Mouse (Mus musculus): ENCODE data around the gene Arhgef3. TPM values are rescaled to one million over a fixed set of nuclear protein-coding genes. Genes with fewer than 3 reads are reported as not detected.
"Not testable (repeated sequence)": the region's sequence is repeated elsewhere in the genome, so short reads cannot be mapped to it uniquely, and the experiment has no call there.

The Arhgef3 gene
- polyA plus RNA-seq, 1 experiment from 2014 or later = 13.6 TPM

GRCm38 (mm10) chr14:27199119-27199518 lies 84.4 kb downstream of the Arhgef3 start:
- 77% methylated on average over 3 of the region's 3 CpGs for WGBS
- Histone ChIP-seq H3K4me3 (replicated peaks) (no peak overlapping the region), H3K9me3 (replicated peaks) (no peaks in the 10 kb centered on the region), H3K4me2 (no peak overlapping the region), H3K4me1 (no peaks in the 10 kb centered on the region), H3K36me3 (no peaks in the 10 kb centered on the region), H3K27me3 (replicated peaks) (no peaks in the 10 kb centered on the region), H3K27ac (replicated peaks) (no peak overlapping the region), H3K9ac (replicated peaks) (no peak overlapping the region)
- no peak for ATAC-seq (ENCODE audit: low FRiP score)

GRCm38 (mm10) chr14:27199870-27200269 lies 85.2 kb downstream of the Arhgef3 start:
- Histone ChIP-seq H3K27ac (replicated peaks) (no peak overlapping the region), H3K9ac (replicated peaks) (no peak overlapping the region), H3K4me3 (replicated peaks) (no peak overlapping the region), H3K4me2 (no peak overlapping the region), H3K36me3 (no peaks in the 10 kb centered on the region), H3K4me1 (no peaks in the 10 kb centered on the region), H3K27me3 (replicated peaks) (no peaks in the 10 kb centered on the region), H3K9me3 (replicated peaks) (no peaks in the 10 kb centered on the region)
- WGBS = 91% methylated on average over 11 of the region's 11 CpGs
- ATAC-seq (ENCODE audit: low FRiP score) = no peak

GRCm38 (mm10) chr14:27200743-27201576 lies 86.3 kb downstream of the Arhgef3 start:
- no peaks in the 10 kb centered on the region for H3K36me3 ChIP-seq
- no peak overlapping the region for H3K4me3 ChIP-seq (replicated peaks)
- H3K4me2 ChIP-seq = no peak overlapping the region
- no peak overlapping the region for H3K9ac ChIP-seq (replicated peaks)
- peak; percentile 84 for ATAC-seq (ENCODE audit: low FRiP score)
- H3K27me3 ChIP-seq (replicated peaks) = no peaks in the 10 kb centered on the region
- H3K9me3 ChIP-seq (replicated peaks) = no peaks in the 10 kb centered on the region
- no peak overlapping the region for H3K27ac ChIP-seq (replicated peaks)
- 33% methylated on average over 12 of the region's 12 CpGs for WGBS
- no peaks in the 10 kb centered on the region for H3K4me1 ChIP-seq

GRCm38 (mm10) chr14:27201824-27202223 lies 87.1 kb downstream of the Arhgef3 start:
- H3K4me2 ChIP-seq = no peak overlapping the region
- H3K27ac ChIP-seq (replicated peaks) = no peak overlapping the region
- no peaks in the 10 kb centered on the region for H3K27me3 ChIP-seq (replicated peaks)
- no peak overlapping the region for H3K9ac ChIP-seq (replicated peaks)
- H3K36me3 ChIP-seq = no peaks in the 10 kb centered on the region
- no peak for ATAC-seq (ENCODE audit: low FRiP score)
- H3K4me1 ChIP-seq = no peaks in the 10 kb centered on the region
- H3K9me3 ChIP-seq (replicated peaks) = no peaks in the 10 kb centered on the region
- H3K4me3 ChIP-seq (replicated peaks) = no peak overlapping the region
- WGBS = 24% methylated on average over 5 of the region's 5 CpGs

GRCm38 (mm10) chr14:27204704-27205103 lies 90.0 kb downstream of the Arhgef3 start:
- no peak overlapping the region for H3K27ac ChIP-seq (replicated peaks)
- ATAC-seq (ENCODE audit: low FRiP score) = no peak
- no peaks in the 10 kb centered on the region for H3K4me1 ChIP-seq
- 88% methylated on average over 2 of the region's 2 CpGs for WGBS
- H3K4me2 ChIP-seq = no peak overlapping the region
- no peaks in the 10 kb centered on the region for H3K27me3 ChIP-seq (replicated peaks)
- H3K9ac ChIP-seq (replicated peaks) = no peak overlapping the region
- no peaks in the 10 kb centered on the region for H3K36me3 ChIP-seq
- no peaks in the 10 kb centered on the region for H3K9me3 ChIP-seq (replicated peaks)
- H3K4me3 ChIP-seq (replicated peaks) = no peak overlapping the region

- ATAC-seq (ENCODE audit: low FRiP score) = no peak
- no peaks in the 10 kb centered on the region for H3K36me3 ChIP-seq
These were observed 91.7 kb downstream of the Arhgef3 start for GRCm38 (mm10) chr14:27206443-27206842.

GRCm38 (mm10) chr14:27209542-27209941 lies 94.8 kb downstream of the Arhgef3 start:
- H3K27ac ChIP-seq (replicated peaks) = no peak overlapping the region
- H3K4me2 ChIP-seq = no peak overlapping the region
- no peak overlapping the region for H3K9ac ChIP-seq (replicated peaks)
- no peaks in the 10 kb centered on the region for H3K4me1 ChIP-seq
- ATAC-seq (ENCODE audit: low FRiP score) = no peak
- 97% methylated on average over 4 of the region's 4 CpGs for WGBS
- H3K36me3 ChIP-seq = no peaks in the 10 kb centered on the region
- no peaks in the 10 kb centered on the region for H3K27me3 ChIP-seq (replicated peaks)
- no peak overlapping the region for H3K4me3 ChIP-seq (replicated peaks)
- H3K9me3 ChIP-seq (replicated peaks) = no peaks in the 10 kb centered on the region

More at GRCm38 (mm10) chr14:27206443-27206842, 91.7 kb downstream of the Arhgef3 start:
- Histone ChIP-seq H3K4me2 (no peak overlapping the region), H3K9me3 (replicated peaks) (no peaks in the 10 kb centered on the region), H3K27ac (replicated peaks) (no peak overlapping the region), H3K27me3 (replicated peaks) (no peaks in the 10 kb centered on the region), H3K9ac (replicated peaks) (no peak overlapping the region), H3K4me3 (replicated peaks) (no peak overlapping the region), H3K4me1 (no peaks in the 10 kb centered on the region)

GRCm38 (mm10) chr14:27210801-27211200 lies 96.1 kb downstream of the Arhgef3 start:
- H3K36me3 ChIP-seq; H3K9ac ChIP-seq (replicated peaks); H3K4me3 ChIP-seq (replicated peaks); H3K9me3 ChIP-seq (replicated peaks); H3K4me2 ChIP-seq; ATAC-seq (ENCODE audit: low FRiP score); H3K4me1 ChIP-seq; H3K27me3 ChIP-seq (replicated peaks); H3K27ac ChIP-seq (replicated peaks): not testable (repeated sequence)
- 81% methylated on average over 9 of the region's 9 CpGs for WGBS

- Histone ChIP-seq H3K27ac (replicated peaks) (no peak overlapping the region), H3K4me2 (no peak overlapping the region), H3K4me1 (no peaks in the 10 kb centered on the region), H3K27me3 (replicated peaks) (no peaks in the 10 kb centered on the region), H3K4me3 (replicated peaks) (no peak overlapping the region), H3K9ac (replicated peaks) (no peak overlapping the region), H3K9me3 (replicated peaks) (no peaks in the 10 kb centered on the region), H3K36me3 (no peaks in the 10 kb centered on the region)
- no peak for ATAC-seq (ENCODE audit: low FRiP score)
- WGBS = 93% methylated on average over 2 of the region's 2 CpGs
These were observed 97.2 kb downstream of the Arhgef3 start for GRCm38 (mm10) chr14:27211743-27212445.

GRCm38 (mm10) chr14:27214232-27214631 lies 99.5 kb downstream of the Arhgef3 start:
- Histone ChIP-seq H3K9me3 (replicated peaks) (no peaks in the 10 kb centered on the region), H3K27ac (replicated peaks) (no peak overlapping the region), H3K4me1 (no peaks in the 10 kb centered on the region), H3K4me3 (replicated peaks) (no peak overlapping the region), H3K4me2 (no peak overlapping the region), H3K9ac (replicated peaks) (no peak overlapping the region), H3K36me3 (no peaks in the 10 kb centered on the region), H3K27me3 (replicated peaks) (no peaks in the 10 kb centered on the region)
- WGBS = 76% methylated on average over 2 of the region's 2 CpGs
- ATAC-seq (ENCODE audit: low FRiP score) = no peak

- H3K27me3 ChIP-seq (replicated peaks) = no peaks in the 10 kb centered on the region
- no peak for ATAC-seq (ENCODE audit: low FRiP score)
- no peak overlapping the region for H3K9ac ChIP-seq (replicated peaks)
- 87% methylated on average over 7 of the region's 7 CpGs for WGBS
- H3K36me3 ChIP-seq = no peaks in the 10 kb centered on the region
- H3K4me1 ChIP-seq = no peaks in the 10 kb centered on the region
- H3K27ac ChIP-seq (replicated peaks) = no peak overlapping the region
- H3K4me3 ChIP-seq (replicated peaks) = no peak overlapping the region
- H3K4me2 ChIP-seq = no peak overlapping the region
- no peaks in the 10 kb centered on the region for H3K9me3 ChIP-seq (replicated peaks)
These were observed 105.0 kb downstream of the Arhgef3 start for GRCm38 (mm10) chr14:27219668-27220067.

- no peak overlapping the region for H3K27ac ChIP-seq (replicated peaks)
- no peak overlapping the region for H3K4me3 ChIP-seq (replicated peaks)
- H3K27me3 ChIP-seq (replicated peaks) = no peaks in the 10 kb centered on the region
- H3K4me2 ChIP-seq = no peak overlapping the region
- WGBS = 88% methylated on average over 12 of the region's 12 CpGs
- no peaks in the 10 kb centered on the region for H3K36me3 ChIP-seq
- ATAC-seq (ENCODE audit: low FRiP score) = no peak
- H3K9ac ChIP-seq (replicated peaks) = no peak overlapping the region
- H3K4me1 ChIP-seq = no peaks in the 10 kb centered on the region
- H3K9me3 ChIP-seq (replicated peaks) = no peaks in the 10 kb centered on the region
These were observed 105.6 kb downstream of the Arhgef3 start for GRCm38 (mm10) chr14:27220297-27220696.
